Mouse (Mus musculus) hindbrain, embryonic 15.5 days (tissue): ENCODE measurements around the gene Atcay. TPM values are rescaled to one million over a fixed set of nuclear protein-coding genes. Genes with fewer than 3 reads are reported as not detected.
"Not testable (repeated sequence)": the region's sequence is repeated elsewhere in the genome, so short reads cannot be mapped to it uniquely, and the experiment has no call there.

ENCODE experiments used
- ATAC-seq: fragments of 200-750 bp; cut with Nextera tagmentation; 2 replicates; pipeline ENCODE4 v1.8.0; 2017; ENCODE audit warnings: low read depth, moderate number of reproducible peaks, moderate TSS enrichment; ENCODE audit not compliant: low FRiP score
- H3K27ac ChIP-seq: fragments of 300-500 bp; sonication (generic); replicated peaks from 2 replicates; pipeline ENCODE4 v1.5.1; 2015; ENCODE audit warnings: mild to moderate bottlenecking, inconsistent platforms
- H3K27me3 ChIP-seq: fragments of 300-500 bp; sonication (generic); 2 replicates; pipeline ENCODE4 v1.6.1; 2015; ENCODE audit warnings: control low read depth, inconsistent platforms
- H3K36me3 ChIP-seq: fragments of 300-500 bp; sonication (generic); 2 replicates; pipeline ENCODE4 v1.6.1; 2015; ENCODE audit warnings: control low read depth, inconsistent platforms
- H3K4me1 ChIP-seq: fragments of 300-500 bp; sonication (generic); replicated peaks from 2 replicates; pipeline ENCODE4 v1.6.1; 2015; ENCODE audit warnings: control low read depth, inconsistent platforms
- H3K4me2 ChIP-seq: fragments of 300-500 bp; sonication (generic); 2 replicates; pipeline ENCODE4 v1.6.1; 2015; ENCODE audit warnings: moderate library complexity, mild to moderate bottlenecking, inconsistent platforms
- H3K4me3 ChIP-seq: fragments of 300-500 bp; sonication (generic); 2 replicates; pipeline ENCODE4 v1.5.1; 2015; ENCODE audit warnings: mild to moderate bottlenecking, inconsistent platforms
- H3K9ac ChIP-seq: fragments of 300-500 bp; sonication (generic); 2 replicates; pipeline ENCODE4 v1.6.1; 2015; ENCODE audit warnings: inconsistent platforms
- H3K9me3 ChIP-seq: fragments of 300-500 bp; sonication (generic); 2 replicates; pipeline ENCODE4 v1.6.1; 2016; ENCODE audit warnings: control low read depth, inconsistent platforms
- WGBS: fragments of 180-500 bp; shearing (Covaris S2); methylation state at CpG from one replicate; pipeline ENCODE4 v1.1.7; 2015; 5-methylcytosine and 5-hydroxymethylcytosine counted together
- polyA plus RNA-seq: library from polyadenylated mRNA; unstranded; fragments of >200 nt; fragmentation: Nextera tagmentation; extraction: Ambion mirVana; gene quantifications from 2 replicates; pipeline ENCODE4 v1.2.1, GENCODE M21; 2015

The Atcay gene
- polyA plus RNA-seq, 1 experiment from 2014 or later: 85.5 TPM

DNA sequence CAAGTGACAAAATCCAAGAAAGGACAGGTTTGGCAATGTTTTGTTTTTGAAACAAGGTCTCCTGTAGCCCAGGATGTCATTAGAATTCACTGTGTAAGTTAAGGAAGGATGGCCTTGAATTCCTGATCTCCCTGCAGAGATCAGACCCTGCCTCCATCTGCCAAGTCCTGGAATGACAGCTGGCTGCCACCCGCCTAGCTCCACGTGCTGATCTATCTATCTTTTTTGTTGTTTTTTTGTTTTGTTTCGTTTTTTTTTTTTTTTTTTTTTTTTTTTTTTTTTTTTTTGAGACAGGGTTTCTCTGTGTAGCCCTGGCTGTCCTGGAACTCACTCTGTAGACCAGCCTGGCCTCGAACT lies 55.3 kb downstream of the Atcay start:
- Histone ChIP-seq H3K4me2 (peak overlapping the region; percentile 83), H3K4me3 (peak overlapping the region; percentile 34), H3K4me1 (peaks cover 64% of the 10 kb centered on the region), H3K36me3 (peaks cover 29% of the 10 kb centered on the region), H3K27ac (peak overlapping the region; percentile 90)
- H3K9me3 ChIP-seq, H3K27me3 ChIP-seq, H3K9ac ChIP-seq, ATAC-seq: not testable (repeated sequence)
- 11% methylated on average over 4 of the region's 4 CpGs for WGBS

DNA sequence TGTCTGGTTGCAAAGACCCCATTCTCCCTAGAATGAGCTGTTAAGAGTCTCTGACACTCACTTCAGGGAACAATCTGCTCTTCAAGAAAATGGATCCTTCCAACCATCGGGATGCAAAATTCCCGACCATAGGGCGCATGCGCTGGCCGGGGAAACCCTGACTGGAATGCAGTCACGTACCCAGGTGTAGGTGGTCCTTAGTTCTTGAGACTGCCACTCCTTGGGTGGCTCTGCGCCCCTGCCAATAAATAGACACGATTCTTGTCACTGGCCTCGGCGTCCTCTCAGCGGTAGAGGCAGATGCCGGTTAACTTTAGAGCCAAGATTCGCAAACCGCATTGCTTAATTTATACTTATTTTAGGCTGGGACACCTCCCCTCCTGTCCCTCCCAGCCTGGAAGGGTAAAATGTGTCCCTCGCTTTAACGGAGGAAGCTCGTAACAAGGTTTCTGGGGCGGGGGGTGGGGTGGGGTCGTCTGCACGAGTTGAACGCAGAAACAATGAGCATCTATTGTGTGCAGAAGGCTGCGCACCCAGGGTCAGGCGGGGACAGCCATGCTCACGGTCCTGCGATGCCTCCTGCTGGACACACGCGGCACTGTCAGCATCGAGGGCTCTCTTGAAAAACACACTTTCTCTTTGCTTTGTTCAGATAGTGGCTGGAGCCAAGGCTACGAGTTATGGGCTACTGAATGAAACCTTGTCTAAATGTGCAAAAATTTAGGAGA lies 55.9 kb downstream of the Atcay start:
- Histone ChIP-seq H3K4me1 (peaks cover 63% of the 10 kb centered on the region), H3K4me2 (peak overlapping the region; percentile 83), H3K9ac (peak overlapping the region; percentile 35), H3K9me3 (no peaks in the 10 kb centered on the region), H3K27ac (peak overlapping the region; percentile 90), H3K27me3 (no peaks in the 10 kb centered on the region), H3K4me3 (peak overlapping the region; percentile 34), H3K36me3 (peaks cover 23% of the 10 kb centered on the region)
- 2% methylated on average over 29 of the region's 29 CpGs for WGBS
- ATAC-seq: peak; percentile 71

DNA sequence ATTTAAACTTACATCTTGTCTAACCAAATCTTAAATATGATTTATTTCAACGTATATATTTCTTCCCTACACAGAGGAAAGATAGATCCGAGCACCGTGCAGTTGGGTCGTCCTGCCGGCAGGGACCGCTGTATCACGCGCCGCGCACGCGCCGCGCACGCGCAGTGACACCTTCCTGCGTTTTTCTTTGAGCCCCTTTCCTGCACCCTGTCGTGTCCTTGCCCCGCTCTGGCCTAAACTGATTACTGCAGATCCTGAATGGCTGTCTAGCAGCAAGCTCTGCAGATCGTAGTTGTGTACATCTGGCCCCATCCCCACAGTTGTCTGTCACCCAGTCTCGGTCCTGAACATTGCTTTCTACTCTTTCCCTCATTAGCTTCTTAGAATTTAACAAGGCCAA lies 57.5 kb downstream of the Atcay start:
- Histone ChIP-seq H3K9ac (peak overlapping the region; percentile 40; the same call in 1 of the 2 replicates), H3K9me3 (no peaks in the 10 kb centered on the region), H3K27me3 (no peaks in the 10 kb centered on the region), H3K4me3 (peak overlapping the region; percentile 13; the same call in 1 of the 2 replicates), H3K27ac (peak overlapping the region; percentile 90), H3K4me1 (peaks cover 59% of the 10 kb centered on the region), H3K36me3 (peaks cover 7% of the 10 kb centered on the region), H3K4me2 (peak overlapping the region; percentile 49)
- 3% methylated on average over 21 of the region's 21 CpGs for WGBS
- ATAC-seq: peak; percentile 5; the same call in 1 of the 2 replicates

DNA sequence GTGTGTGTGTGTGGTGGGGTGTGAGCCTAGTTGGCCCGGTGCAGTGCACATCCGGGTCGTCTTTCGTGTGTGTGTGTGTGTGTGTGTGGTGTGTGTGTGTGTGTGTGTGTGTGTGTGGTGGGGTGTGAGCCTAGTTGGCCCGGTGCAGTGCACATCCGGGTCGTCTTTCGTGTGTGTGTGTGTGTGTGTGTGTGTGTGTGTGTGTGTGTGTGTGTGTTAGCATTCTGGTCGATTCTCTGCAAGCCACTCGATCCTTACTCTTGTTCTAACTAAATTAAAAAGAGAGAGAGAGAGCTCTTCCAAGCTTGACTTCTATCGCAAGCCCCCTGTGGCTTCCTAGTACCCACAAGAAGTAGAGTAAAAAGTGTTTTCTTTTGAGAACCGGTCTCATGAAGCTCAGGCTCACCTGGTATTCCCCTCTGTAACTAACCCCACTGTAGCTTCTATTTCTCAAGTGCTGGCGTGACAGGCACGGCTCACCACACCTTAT lies 61.2 kb downstream of the Atcay start:
- peak overlapping the region; percentile 70 for H3K27ac ChIP-seq
- WGBS: 41% methylated on average over 6 of the region's 14 CpGs
- H3K27me3 ChIP-seq: not testable (repeated sequence)

DNA sequence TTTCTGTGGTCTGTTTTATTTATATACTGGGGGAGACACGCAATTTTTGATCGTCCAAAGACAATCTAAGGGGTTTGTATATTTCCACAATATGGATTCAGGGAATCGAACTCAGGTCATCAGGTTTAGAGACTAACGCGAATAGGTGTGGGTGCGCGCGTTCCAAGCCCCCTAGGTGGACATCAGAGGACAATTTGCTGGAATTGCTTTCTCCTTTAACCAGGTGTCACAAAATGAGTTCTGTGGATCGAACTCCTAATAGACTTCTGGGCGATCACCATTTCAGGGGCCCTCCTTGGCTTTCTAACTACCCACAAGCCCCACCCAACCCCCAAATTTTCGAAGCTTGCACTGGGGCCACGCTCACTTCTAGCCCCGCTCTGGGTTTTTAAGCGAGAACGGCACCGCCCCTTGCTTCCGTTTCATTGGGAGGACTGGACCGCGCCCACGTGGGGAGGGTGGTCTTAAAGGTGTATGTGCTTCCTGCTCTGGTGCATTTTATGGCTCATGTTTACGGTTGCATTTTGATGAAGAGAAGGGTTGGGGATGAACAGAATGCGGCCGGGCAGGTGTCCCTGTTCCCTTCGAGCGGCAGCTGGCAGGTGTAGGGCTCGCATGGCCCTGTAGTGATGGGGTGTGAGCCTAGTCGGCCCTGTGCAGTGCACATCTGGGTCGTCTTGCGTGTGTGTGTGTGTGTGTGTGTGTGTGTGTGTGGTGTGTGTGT lies 62.0 kb downstream of the Atcay start:
- Histone ChIP-seq H3K4me3 (peak overlapping the region; percentile 76), H3K4me2 (peak overlapping the region; percentile 87), H3K27ac (peak overlapping the region; percentile 79), H3K36me3 (peaks cover 3% of the 10 kb centered on the region; the same call in 1 of the 2 replicates), H3K27me3 (no peaks in the 10 kb centered on the region), H3K4me1 (peaks cover 51% of the 10 kb centered on the region), H3K9ac (peak overlapping the region; percentile 49), H3K9me3 (no peaks in the 10 kb centered on the region)
- 3% methylated on average over 29 of the region's 29 CpGs for WGBS
- no peak for ATAC-seq

More for the DNA sequence above, 61.2 kb downstream of the Atcay start:
- H3K9me3 ChIP-seq, H3K36me3 ChIP-seq, H3K9ac ChIP-seq, ATAC-seq, H3K4me3 ChIP-seq: not testable (repeated sequence)
- Histone ChIP-seq H3K4me1 (peaks cover 58% of the 10 kb centered on the region), H3K4me2 (peak overlapping the region; percentile 87; the same call in 1 of the 2 replicates)

DNA sequence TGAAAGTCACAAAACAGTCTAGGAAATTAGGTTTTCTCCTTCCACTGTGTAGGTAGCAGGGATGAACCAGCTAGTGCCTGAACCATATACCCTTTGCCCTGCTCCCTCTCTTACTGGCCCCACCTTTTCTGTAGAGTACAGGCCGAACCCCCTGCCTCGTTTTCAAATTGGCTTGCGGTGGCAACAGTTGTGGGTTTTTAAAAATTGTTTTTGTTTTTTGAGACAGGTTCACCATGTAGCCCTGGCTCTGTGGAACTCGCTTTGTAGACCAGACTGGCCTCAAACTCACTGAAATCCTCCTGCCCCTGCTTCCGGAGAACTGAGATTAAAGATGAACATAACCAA lies 62.6 kb downstream of the Atcay start:
- peak overlapping the region; percentile 79 for H3K27ac ChIP-seq
- H3K9ac ChIP-seq: peak overlapping the region; percentile 49; the same call in 1 of the 2 replicates
- peaks cover 45% of the 10 kb centered on the region for H3K4me1 ChIP-seq
- H3K9me3 ChIP-seq: no peaks in the 10 kb centered on the region
- peak overlapping the region; percentile 87 for H3K4me2 ChIP-seq
- H3K27me3 ChIP-seq: no peaks in the 10 kb centered on the region
- 10% methylated on average over 5 of the region's 5 CpGs for WGBS
- peaks cover 6% of the 10 kb centered on the region; the same call in 1 of the 2 replicates for H3K36me3 ChIP-seq
- ATAC-seq: peak; percentile 50
- peak overlapping the region; percentile 76 for H3K4me3 ChIP-seq

DNA sequence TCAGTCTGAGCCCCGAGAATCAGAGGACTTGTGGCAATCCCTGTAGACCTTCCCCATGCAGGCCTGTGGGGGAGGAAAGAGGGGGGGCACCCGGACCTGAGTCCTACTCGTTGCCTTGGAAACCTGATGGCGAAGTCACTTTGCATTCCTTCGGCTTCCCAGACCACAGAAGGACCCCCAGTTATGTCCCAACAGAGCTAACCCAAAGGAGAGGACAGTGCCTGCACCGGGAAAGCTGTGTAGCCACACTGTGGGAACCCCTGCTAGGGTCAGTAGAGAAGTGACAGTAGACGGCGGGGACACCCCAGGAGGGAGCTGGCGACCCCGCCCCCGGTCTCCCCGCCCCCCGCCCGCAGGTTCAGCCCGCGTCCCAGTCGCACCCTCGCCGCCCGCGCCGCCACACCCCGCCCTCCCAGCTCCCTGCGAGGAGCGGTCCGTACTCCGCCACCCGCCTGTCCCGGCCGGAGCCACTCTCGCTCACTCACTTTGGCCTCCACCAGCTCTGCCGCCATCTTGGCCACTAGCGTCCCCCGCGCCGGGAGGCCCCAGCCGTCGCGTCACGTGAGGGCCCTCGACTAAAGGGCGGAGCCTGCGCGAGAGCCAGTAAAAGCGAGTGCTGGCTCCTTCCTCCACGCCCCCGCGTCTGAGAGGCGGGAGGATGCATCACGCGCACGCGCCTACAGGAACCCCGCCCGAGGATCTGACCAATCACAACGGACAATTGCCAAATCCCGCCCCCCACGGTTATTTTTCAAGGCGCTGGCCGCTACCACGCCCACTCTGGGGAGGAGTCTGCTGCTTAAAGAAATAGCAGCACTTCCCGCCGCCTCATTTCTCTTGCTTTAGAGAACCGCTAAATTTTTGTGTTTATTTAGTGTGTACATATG lies 63.2 kb downstream of the Atcay start, which contains the start of gene Pias4:
Gene Pias4 (minus strand): TSS at position 724 of the 887 bp plus-strand sequence.
- Histone ChIP-seq H3K9me3 (no peaks in the 10 kb centered on the region), H3K27me3 (no peaks in the 10 kb centered on the region), H3K4me1 (peaks cover 42% of the 10 kb centered on the region), H3K4me2 (peak within 1 kb of the TSS; percentile 87), H3K36me3 (peaks cover 10% of the 10 kb centered on the region), H3K27ac (peak within 1 kb of the TSS; percentile 79), H3K4me3 (peak within 1 kb of the TSS; percentile 76), H3K9ac (peak within 1 kb of the TSS; percentile 73)
- ATAC-seq: peak; percentile 91
- under 1% methylated on average over 61 of the region's 64 CpGs for WGBS

DNA sequence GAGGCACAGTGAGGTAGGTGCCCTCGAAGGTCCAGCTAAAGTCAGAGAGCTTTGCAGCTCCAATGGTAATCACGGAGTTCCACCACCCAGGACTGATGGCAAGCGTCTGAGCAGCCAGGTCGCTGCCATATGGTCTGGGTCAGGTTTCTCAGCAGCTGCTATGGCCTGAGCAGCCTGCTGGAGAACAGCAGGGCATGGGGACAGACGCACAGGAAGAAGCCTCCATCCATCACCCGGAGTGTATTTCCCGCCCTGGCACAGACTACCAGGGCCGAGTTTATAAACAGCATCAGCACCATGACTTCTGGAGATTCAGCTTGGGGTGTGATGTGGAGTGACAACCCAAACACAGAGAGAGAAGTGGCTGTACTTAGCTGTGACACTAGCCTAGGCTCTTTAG lies 65.5 kb downstream of the Atcay start:
- no peak overlapping the region for H3K4me3 ChIP-seq
- ATAC-seq: no peak
- no peaks in the 10 kb centered on the region for H3K9me3 ChIP-seq
- H3K4me2 ChIP-seq: no peak overlapping the region
- no peak overlapping the region for H3K27ac ChIP-seq
- H3K4me1 ChIP-seq: peaks cover 53% of the 10 kb centered on the region
- H3K9ac ChIP-seq: no peak overlapping the region
- 76% methylated on average over 8 of the region's 8 CpGs for WGBS
- H3K27me3 ChIP-seq: no peaks in the 10 kb centered on the region
- H3K36me3 ChIP-seq: peaks cover 16% of the 10 kb centered on the region

DNA sequence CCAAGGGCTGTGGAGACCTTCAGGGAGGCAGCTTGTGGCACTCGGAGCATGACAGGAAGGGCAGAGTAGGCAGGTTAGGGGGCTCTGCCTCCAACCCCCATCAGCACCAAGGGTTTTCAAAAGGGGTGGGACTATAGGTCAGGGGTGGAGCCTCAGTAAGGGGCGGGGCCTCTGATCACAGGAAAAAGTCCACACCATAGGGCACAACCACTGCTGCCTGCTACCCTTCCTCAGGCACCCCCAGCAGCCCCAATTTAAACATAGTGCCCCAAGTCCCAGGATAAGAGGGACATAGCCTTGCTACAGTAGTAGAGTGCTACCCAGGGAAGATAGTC lies 68.3 kb downstream of the Atcay start:
- no peak overlapping the region for H3K9ac ChIP-seq
- H3K9me3 ChIP-seq: no peaks in the 10 kb centered on the region
- WGBS: 60% methylated on average over 2 of the region's 2 CpGs
- H3K4me3 ChIP-seq: no peak overlapping the region
- H3K4me2 ChIP-seq: no peak overlapping the region
- H3K4me1 ChIP-seq: peaks cover 39% of the 10 kb centered on the region
- ATAC-seq: no peak
- no peaks in the 10 kb centered on the region for H3K27me3 ChIP-seq
- no peak overlapping the region for H3K27ac ChIP-seq
- H3K36me3 ChIP-seq: peaks cover 32% of the 10 kb centered on the region

DNA sequence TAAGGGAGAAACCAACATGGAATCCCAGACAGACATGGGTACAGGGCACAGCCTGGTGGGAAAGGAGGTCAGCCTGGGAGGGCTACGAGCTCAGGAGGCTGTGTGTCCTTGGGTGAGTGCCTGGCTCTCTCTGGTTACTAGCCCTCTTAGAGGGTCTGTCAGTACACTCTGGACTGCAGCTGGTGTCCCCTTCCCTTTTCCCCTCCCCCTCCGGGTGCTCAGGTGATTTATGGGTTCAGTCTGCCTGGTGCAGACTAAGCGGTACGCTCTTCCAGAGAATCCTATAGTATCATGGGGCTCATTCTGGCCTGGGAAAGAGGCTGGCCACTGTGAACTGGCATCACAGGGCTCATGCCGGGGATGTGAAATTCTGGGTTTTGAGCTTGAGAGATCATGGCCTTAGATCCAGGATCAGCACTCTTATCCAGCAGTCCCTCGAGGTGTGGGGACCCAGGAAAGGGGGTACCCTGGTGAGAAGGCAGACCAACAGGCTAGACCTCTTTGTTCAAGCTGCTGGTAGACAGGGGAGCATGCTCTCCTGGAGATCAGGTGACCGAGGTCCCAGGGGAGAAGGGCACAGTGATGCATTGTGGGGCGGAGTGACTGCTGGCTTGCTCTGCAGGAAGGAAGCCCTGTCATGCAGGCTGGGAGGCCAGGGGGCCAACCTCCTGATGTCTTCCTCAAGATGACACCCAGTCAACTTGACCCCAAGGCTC lies 68.9 kb downstream of the Atcay start:
- WGBS: 72% methylated on average over 8 of the region's 8 CpGs
- Histone ChIP-seq H3K4me1 (peaks cover 35% of the 10 kb centered on the region), H3K36me3 (peaks cover 38% of the 10 kb centered on the region), H3K9ac (no peak overlapping the region), H3K27me3 (no peaks in the 10 kb centered on the region), H3K27ac (no peak overlapping the region), H3K4me2 (no peak overlapping the region), H3K9me3 (no peaks in the 10 kb centered on the region), H3K4me3 (no peak overlapping the region)
- ATAC-seq: no peak

DNA sequence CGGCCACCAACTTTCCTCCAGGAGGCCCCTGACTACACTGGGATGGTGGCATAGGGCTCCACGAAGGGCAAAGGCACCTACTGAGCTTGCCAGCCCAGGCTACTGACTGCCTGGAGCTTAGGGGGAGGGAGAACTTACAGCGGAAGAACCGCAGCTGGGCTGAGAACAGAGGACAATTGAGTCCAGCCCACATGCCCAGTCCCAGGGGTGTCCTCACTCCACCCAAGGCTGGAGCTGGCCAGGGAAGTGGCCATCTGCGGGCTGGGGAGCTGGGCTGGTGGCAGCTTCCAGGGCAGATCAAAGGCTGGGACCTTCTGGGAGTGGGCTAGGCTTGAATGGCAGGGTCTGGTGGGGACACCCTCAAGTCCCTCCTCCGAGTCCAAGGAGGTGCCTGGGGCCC lies 75.9 kb downstream of the Atcay start:
- no peaks in the 10 kb centered on the region for H3K27me3 ChIP-seq
- peaks cover 56% of the 10 kb centered on the region for H3K36me3 ChIP-seq
- no peak for ATAC-seq
- no peaks in the 10 kb centered on the region for H3K9me3 ChIP-seq
- H3K9ac ChIP-seq: no peak overlapping the region
- no peak overlapping the region for H3K4me2 ChIP-seq
- no peaks in the 10 kb centered on the region for H3K4me1 ChIP-seq
- no peak overlapping the region for H3K4me3 ChIP-seq
- no peak overlapping the region for H3K27ac ChIP-seq
- WGBS: 81% methylated on average over 6 of the region's 6 CpGs
